Mouse (Mus musculus): ENCODE measurements around the gene Hist1h2ac. TPM values are rescaled to one million over a fixed set of nuclear protein-coding genes. Genes with fewer than 3 reads are reported as not detected.

The Hist1h2ac gene
- total RNA-seq, 2 experiments from 2014 or later: 2.9 TPM

GRCm38 (mm10) chr13:23662536-23662935, 21.2 kb downstream of the Hist1h2ac start:
- no peak for DNase-seq (ENCODE audit: low spot score in 2 of 2)

GRCm38 (mm10) chr13:23659636-23660366, 23.9 kb downstream of the Hist1h2ac start:
- DNase-seq (ENCODE audit: low spot score in 2 of 2): no peak

Small RNA genes within 50 kb of the gene (microRNA-seq; reads per million reads assigned to microRNA genes)
- gene Gm44350: 0 reads per million in 2 experiments

Other genes starting within 250 kb of the Hist1h2ac start
- not detected for gene Btn1a1, start 218.0 kb downstream of the Hist1h2ac start, total RNA-seq (2021)
- 1 to 10 TPM in 1 of 2 experiments, under 1 TPM in 1; 0.58 to 1.0 TPM for gene Btn2a2, start 195.1 kb downstream of the Hist1h2ac start, total RNA-seq (2021)
- 100 to 1,000 TPM; 253 to 315 TPM for gene Hist1h4h, start 152.9 kb downstream of the Hist1h2ac start, total RNA-seq (2021)
- 10 to 100 TPM; 23.4 to 33.5 TPM for gene Hist1h2af, start 150.0 kb downstream of the Hist1h2ac start, total RNA-seq (2021)
- gene Hist1h3g, start 148.5 kb downstream of the Hist1h2ac start, total RNA-seq (2021): 10 to 100 TPM in 1 of 2 experiments, 1 to 10 TPM in 1; 3.7 to 12.5 TPM
- 1 to 10 TPM; 1.2 to 1.9 TPM for gene Hist1h2bh, start 140.6 kb downstream of the Hist1h2ac start, total RNA-seq (2021)
- gene Hist1h3f, start 139.9 kb downstream of the Hist1h2ac start, total RNA-seq (2021): 10 to 100 TPM; 19.7 to 24.2 TPM
- gene Hist1h4f, start 132.3 kb downstream of the Hist1h2ac start, total RNA-seq (2021): 100 to 1,000 TPM; 122 to 142 TPM
- 1 to 10 TPM; 4.6 to 4.8 TPM for gene Hist1h1d, start 130.7 kb downstream of the Hist1h2ac start, total RNA-seq (2021)
- gene Hist1h3e, start 121.6 kb downstream of the Hist1h2ac start, total RNA-seq (2021): 10 to 100 TPM; 60.0 to 69.0 TPM
- 10 to 100 TPM; 10.3 TPM for gene Hist1h2ae, start 112.7 kb downstream of the Hist1h2ac start, total RNA-seq (2021)
- gene Hist1h2bg, start 112.6 kb downstream of the Hist1h2ac start, total RNA-seq (2021): 10 to 100 TPM; 93.3 to 96.2 TPM
- 10 to 100 TPM; 32.6 to 42.1 TPM for gene Hist1h2bf, start 109.8 kb downstream of the Hist1h2ac start, total RNA-seq (2021)
- 1 to 10 TPM; 1.1 to 9.9 TPM for gene Hist1h2ad, start 109.6 kb downstream of the Hist1h2ac start, total RNA-seq (2021)
- 10 to 100 TPM; 11.1 to 12.1 TPM for gene Hist1h3d, start 108.2 kb downstream of the Hist1h2ac start, total RNA-seq (2021)
- 100 to 1,000 TPM; 128 to 149 TPM for gene Hist1h4d, start 102.3 kb downstream of the Hist1h2ac start, total RNA-seq (2021)
- gene Hist1h2be, start 62.8 kb downstream of the Hist1h2ac start, total RNA-seq (2021): 1 to 10 TPM; 6.8 to 8.7 TPM
- 10 to 100 TPM; 63.5 to 74.1 TPM for gene Hist1h1e, start 61.4 kb downstream of the Hist1h2ac start, total RNA-seq (2021)
- gene Hist1h2bc, start 251 bp upstream of the Hist1h2ac start, total RNA-seq (2021): 10 to 100 TPM; 37.1 to 42.7 TPM
- not detected for gene Hist1h1t, start 11.9 kb upstream of the Hist1h2ac start, total RNA-seq (2021)
- 100 to 1,000 TPM in 1 of 2 experiments, 10 to 100 TPM in 1; 94.6 to 106 TPM for gene Hist1h4c, start 14.5 kb upstream of the Hist1h2ac start, total RNA-seq (2021)
- gene Hfe, start 26.9 kb upstream of the Hist1h2ac start, total RNA-seq (2021): 1 to 10 TPM; 3.4 to 5.4 TPM
- gene Hist1h1c, start 54.9 kb upstream of the Hist1h2ac start, total RNA-seq (2021): 10 to 100 TPM; 64.6 to 74.5 TPM
- 10 to 100 TPM; 11.9 to 12.2 TPM for gene Hist1h3c, start 61.7 kb upstream of the Hist1h2ac start, total RNA-seq (2021)
- gene Hist1h2bb, start 62.8 kb upstream of the Hist1h2ac start, total RNA-seq (2021): 10 to 100 TPM; 19.6 to 29.4 TPM
- 10 to 100 TPM; 27.5 to 46.6 TPM for gene Hist1h2ab, start 67.2 kb upstream of the Hist1h2ac start, total RNA-seq (2021)
- 10 to 100 TPM; 26.7 to 45.4 TPM for gene Hist1h3b, start 68.3 kb upstream of the Hist1h2ac start, total RNA-seq (2021)
- 10 to 100 TPM; 57.3 to 79.4 TPM for gene Hist1h4b, start 73.1 kb upstream of the Hist1h2ac start, total RNA-seq (2021)
- 10 to 100 TPM; 51.4 to 65.1 TPM for gene Hist1h4a, start 77.3 kb upstream of the Hist1h2ac start, total RNA-seq (2021)
- 10 to 100 TPM; 29.8 to 47.4 TPM for gene Hist1h3a, start 78.4 kb upstream of the Hist1h2ac start, total RNA-seq (2021)
- gene Hist1h1a, start 79.7 kb upstream of the Hist1h2ac start, total RNA-seq (2021): 10 to 100 TPM; 22.8 to 32.9 TPM
- not detected for gene Trim38, start 86.0 kb upstream of the Hist1h2ac start, total RNA-seq (2021)
- gene Slc17a2, start 123.0 kb upstream of the Hist1h2ac start, total RNA-seq (2021): under 1 TPM; 0.10 to 0.18 TPM
- not detected for gene Slc17a3, start 155.5 kb upstream of the Hist1h2ac start, total RNA-seq (2021)
- not detected for gene Slc17a1, start 183.8 kb upstream of the Hist1h2ac start, total RNA-seq (2021)
- gene Slc17a4, start 231.1 kb upstream of the Hist1h2ac start, total RNA-seq (2021): not detected

Measured in layer of hippocampus, postnatal 14 days (tissue).